Mouse (Mus musculus) gastrocnemius, adult 2 months (tissue): Measurements from ENCODE around the gene Rmdn3. TPM values are rescaled to one million over a fixed set of nuclear protein-coding genes. Genes with fewer than 3 reads are reported as not detected.

Source experiments
- DNase-seq: peaks from one replicate; pipeline ENCODE4 v3.0.0; 2022
- H3K27ac ChIP-seq: fragments of 200-600 bp; 2 replicates; pipeline ENCODE4 v1.8.1; 2022; ENCODE audit warnings: mild to moderate bottlenecking
- H3K4me3 ChIP-seq: fragments of 200-600 bp; 2 replicates; pipeline ENCODE4 v1.8.1; 2022; ENCODE audit warnings: mild to moderate bottlenecking, moderate library complexity
- CTCF ChIP-seq: fragments of 200-600 bp; IDR thresholded peaks from 2 replicates; pipeline ENCODE4 v1.8.1; 2022; ENCODE audit warnings: antibody characterized with exemption, mild to moderate bottlenecking, moderate library complexity
- intact Hi-C: fragments of 180-260 bp; cut with DNase I; formaldehyde crosslinking; loops from one replicate; pipeline ENCODE4 v1.15.1; 2025
- long read RNA-seq, 2 experiments: library from polyadenylated mRNA; stranded (forward); transcript quantifications; one replicate each; pipeline ENCODE4 v2.0.0; 2021
- total RNA-seq, 2 experiments: library from RNA; stranded (reverse); gene quantifications; 2 replicates each; pipeline ENCODE4 v1.2.3; 2021

Rmdn3 gene
- 1 to 10 TPM; 5.6 to 5.8 TPM for total RNA-seq
- long read RNA-seq, experiment 1, transcript Rmdn3-201 (13 exons, 2,249 nt) = major isoform, 7 of 10 reads
- long read RNA-seq, experiment 1, partial matches to known transcripts = 1 of 10 reads
- long read RNA-seq, experiment 1, other reads (novel, unspliced or antisense) = 2 of 10 reads
- long read RNA-seq, experiment 2, transcript Rmdn3-201 (13 exons, 2,249 nt) = major isoform, 8 of 11 reads
- long read RNA-seq, experiment 2, partial matches to known transcripts = 1 of 11 reads
- long read RNA-seq, experiment 2, other reads (novel, unspliced or antisense) = 2 of 11 reads

DNA sequence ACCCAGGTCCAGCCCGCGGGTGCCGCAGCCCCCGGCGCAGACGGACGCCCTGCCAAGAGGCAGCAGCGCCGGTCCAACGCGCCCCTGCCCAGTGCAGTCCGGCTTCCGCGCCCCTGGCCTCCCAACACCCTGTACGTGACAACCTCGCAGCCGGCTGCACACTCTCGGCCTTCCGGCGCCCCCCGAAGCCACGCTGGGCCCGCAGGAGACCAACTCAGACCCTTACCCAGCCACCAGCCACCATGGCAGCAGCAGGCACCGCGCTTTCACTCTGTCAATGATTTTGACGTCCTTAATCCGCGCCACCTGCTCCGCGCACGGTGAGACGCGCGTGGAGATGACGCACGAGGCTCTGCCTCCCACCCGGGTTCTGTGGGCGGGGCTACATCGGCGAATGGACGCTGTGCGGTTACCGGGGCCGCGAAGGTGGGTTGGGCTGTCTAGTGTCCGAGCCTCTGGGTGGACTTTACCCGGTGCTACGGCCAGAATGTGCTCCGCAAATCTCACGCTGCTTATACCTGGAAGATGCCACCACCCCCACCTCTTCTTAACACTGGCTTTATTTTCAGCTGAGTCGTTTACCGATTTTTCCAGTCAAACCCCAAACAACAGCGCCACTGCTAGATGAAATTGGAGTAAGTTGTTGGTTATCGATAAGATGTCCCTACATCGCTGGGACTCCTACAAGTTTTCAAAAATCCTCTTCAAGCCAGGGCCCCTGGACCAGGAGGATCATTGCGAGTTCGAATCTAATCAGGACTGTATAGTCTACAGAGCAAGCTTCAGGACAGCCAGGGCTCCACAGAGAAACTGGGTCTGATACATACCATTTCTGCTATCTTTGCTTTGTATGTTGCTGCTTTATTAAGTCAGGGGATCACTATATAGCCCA is at the start of gene Rmdn3:
Gene Rmdn3, minus strand, starts transcription at position 354 of the 892 bp plus-strand sequence.
- TF ChIP-seq CTCF = no peak
- peak; percentile 94 for DNase-seq
- peak within 1 kb of the TSS; percentile 91 for H3K27ac ChIP-seq
- H3K4me3 ChIP-seq = peak within 1 kb of the TSS; percentile 89
- intact Hi-C loops = no loop called here

DNA sequence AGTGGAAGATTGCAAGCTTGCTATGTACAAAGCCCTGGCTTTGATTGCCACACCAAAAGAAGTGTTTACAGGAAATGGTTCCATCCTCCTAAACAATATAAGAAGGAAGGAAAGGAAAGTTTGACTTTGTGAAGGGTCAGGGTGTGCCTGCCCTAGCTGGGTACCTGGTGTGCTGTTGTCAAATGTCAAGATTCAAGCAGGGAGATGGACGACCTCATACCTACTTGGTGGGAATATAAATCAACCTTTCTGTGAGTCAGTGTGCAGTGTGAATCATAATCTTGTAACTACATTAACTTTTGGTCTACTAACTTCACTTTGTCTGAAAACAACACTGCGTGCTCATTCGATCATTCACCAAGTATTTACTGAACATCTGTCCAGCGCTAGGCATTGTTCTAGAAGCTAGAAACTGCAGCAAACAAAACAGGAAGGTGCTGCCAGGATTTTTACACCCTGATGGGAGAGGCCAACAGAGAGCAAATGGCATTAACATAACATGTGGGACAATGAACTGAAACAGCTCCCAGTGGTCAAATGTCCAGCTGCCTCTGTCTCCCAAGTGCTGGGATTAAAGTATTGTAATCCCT is 47.1 kb upstream of the Rmdn3 start:
- DNase-seq = no peak
- intact Hi-C loops = no loop called here
- TF ChIP-seq CTCF = no peak

DNA sequence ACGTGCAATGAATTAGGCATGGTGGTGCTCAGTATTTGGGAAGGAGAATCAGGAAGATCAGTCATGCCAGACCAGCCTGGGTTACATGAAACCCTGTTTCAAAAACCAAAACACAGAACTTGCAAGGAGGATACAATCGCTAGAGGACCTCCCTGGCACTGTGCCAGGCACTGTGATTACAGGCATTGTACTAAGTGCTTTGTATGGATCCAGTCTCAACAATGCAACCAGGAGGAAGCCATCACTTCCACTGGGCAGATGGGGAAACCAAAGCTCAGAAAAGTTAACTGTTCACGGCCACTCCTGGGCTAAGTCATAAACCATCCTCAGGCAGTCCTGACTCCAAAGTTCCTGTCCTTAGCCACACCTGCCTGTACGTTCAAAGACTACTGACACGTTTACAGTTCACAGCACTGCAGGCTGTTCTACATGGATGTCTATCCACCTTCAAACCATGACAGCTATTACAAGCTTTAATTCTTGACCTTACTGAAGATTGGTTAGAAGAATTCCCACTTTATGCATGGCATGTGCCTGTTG is 46.1 kb upstream of the Rmdn3 start:
- peak; percentile 46 for DNase-seq
- intact Hi-C loops = no loop called here
- no peak overlapping the region for H3K4me3 ChIP-seq
- peak overlapping the region; percentile 74 for H3K27ac ChIP-seq
- no peak for TF ChIP-seq CTCF

More for the DNA sequence above, 47.1 kb upstream of the Rmdn3 start:
- Histone ChIP-seq H3K27ac (peak overlapping the region; percentile 74), H3K4me3 (no peak overlapping the region)

DNA sequence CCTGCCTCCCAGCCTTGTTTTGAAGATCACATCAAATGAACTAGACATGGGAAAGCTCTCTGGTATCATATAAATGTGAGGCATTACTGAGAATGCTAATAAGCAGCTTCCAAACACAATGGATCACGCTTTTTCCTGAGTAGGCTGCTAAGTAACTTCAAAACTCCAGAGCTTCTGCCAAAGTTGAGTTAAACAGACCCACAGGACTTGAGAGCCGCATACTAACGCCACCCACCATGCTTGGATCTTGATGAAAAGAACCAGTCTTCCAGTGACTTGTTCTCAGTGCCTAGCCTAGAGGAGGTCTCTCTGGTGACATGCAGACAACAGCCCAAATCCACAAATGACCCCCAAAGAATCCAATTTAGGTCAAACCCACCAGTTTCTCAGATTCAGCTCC is 42.1 kb upstream of the Rmdn3 start:
- Histone ChIP-seq H3K4me3 (no peak overlapping the region), H3K27ac (peak overlapping the region; percentile 62)
- no peak for TF ChIP-seq CTCF
- no peak for DNase-seq
- intact Hi-C loops = no loop called here

DNA sequence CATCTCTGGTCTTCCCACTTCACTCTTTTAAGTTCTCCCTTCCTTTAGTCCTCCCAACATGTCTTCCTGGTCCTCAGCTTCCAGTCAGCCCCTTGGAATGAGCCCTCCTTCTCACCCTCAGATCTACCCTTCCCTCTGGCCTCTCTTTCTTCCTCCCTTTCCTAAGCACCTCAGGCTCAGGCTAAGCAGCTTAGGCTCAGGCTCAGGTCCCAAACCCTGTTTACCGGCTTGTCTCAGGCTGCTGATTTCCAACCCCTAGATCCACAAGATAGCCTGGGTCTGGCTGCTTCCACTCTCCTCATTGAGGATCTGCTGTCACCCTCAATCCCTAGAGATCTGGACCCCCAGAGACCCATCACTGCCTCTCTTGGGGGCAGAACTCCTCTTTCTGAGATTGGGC is 41.2 kb upstream of the Rmdn3 start:
- TF ChIP-seq CTCF = no peak
- intact Hi-C loops = no loop called here
- no peak for DNase-seq
- Histone ChIP-seq H3K4me3 (no peak overlapping the region), H3K27ac (peak overlapping the region; percentile 35; the same call in 1 of the 2 replicates)

DNA sequence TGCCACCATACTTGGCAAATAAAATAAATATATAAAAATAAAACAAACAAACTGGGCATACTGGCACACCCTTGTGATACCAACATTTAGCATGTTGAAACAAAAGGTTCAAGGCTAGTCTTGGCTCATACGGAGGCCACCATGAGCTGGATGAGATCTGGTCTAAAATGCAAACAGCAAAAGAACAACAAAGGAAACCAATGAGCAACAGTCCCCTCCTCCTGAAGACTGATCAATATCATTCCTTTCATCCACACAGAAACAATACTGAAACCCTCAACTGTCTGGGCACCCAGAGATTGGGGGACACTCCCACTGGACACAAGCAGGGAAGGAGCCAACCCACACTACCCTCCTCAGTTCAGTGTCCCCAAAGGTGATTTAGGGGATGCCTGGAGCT is 40.7 kb upstream of the Rmdn3 start:
- intact Hi-C loops = no loop called here
- H3K27ac ChIP-seq = no peak overlapping the region
- no peak for TF ChIP-seq CTCF
- DNase-seq = no peak
- H3K4me3 ChIP-seq = no peak overlapping the region

DNA sequence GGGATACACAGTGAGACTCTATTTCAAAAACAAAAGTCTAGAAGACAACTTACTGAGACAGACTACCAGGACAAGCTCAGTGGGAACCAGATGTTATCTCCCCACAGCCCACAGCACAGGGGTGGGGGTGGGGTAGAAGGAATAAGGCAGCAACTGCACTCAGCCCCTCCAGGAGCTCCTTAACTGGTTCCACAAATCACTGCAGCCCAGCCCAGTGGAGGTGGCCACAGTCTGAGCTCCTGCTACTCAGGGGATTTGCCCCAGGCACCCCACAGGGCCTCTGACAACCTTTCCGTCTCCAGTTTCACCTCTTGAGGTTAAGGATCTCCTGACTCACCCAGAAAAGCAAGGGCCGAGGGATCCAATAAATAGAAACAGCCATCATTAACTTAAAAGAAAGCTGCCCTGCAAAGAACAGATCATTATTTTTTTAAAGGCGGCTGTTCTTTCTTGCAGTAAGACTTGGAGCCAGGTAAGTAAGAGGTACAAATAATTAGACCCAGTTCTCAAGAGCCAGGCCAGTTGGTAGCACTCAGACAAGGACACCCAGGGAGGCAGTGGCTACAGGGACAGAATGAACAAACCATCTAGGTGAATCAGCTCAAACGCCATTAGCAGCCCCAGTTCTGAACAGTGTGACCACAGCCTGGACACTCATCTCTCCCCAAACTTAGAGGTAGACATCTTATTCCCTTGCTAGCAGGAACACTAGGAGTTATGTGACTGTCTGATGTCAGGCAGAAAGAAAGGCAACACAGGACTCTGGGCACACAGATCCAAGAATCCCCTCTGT is 39.7 kb upstream of the Rmdn3 start:
- DNase-seq = no peak
- Histone ChIP-seq H3K4me3 (no peak overlapping the region), H3K27ac (peak overlapping the region; percentile 54; the same call in 1 of the 2 replicates)
- intact Hi-C loops = no loop called here
- TF ChIP-seq CTCF = no peak

DNA sequence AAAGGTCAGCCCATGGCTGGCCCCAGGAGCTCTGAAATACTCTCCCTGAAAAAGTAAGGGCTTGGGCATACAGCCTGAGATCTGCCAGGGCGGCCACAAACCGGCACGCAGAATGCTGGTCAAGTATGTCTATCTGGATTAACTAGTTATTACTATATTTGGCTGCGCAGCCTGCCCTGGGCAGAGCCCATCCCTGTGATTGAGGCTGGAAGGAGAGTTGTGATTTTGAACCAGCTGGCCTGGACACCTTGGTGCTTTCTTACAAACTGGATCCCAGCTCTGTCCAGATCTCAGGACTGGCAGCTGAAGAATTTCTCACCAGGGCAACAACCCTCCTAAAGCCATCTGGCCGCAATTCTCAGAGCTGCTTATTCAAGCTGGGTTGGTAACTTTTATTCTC is 37.3 kb upstream of the Rmdn3 start:
- DNase-seq = peak; percentile 72
- intact Hi-C loops = no loop called here
- H3K4me3 ChIP-seq = no peak overlapping the region
- peak overlapping the region; percentile 69 for H3K27ac ChIP-seq
- no peak for TF ChIP-seq CTCF

DNA sequence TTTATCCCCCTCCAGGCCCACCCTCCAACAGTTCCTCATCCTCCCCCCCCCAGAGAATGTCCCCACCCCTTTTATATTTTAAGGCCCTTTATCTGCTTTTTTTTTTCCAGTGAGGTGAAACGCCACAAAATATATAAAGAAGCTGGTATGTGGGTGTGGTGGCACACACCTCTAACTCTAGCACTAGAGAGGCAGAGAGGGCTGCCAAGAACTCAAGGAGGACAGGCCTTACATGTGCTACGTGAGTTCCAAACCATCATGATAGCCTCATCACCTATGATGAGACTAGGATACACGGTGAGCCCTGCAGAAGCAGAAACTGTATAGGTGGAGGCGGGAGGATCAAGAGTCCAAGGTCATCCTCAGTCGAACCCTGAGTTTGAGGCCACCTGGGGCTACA is 34.1 kb upstream of the Rmdn3 start:
- TF ChIP-seq CTCF = no peak
- no peak overlapping the region for H3K27ac ChIP-seq
- intact Hi-C loops = no loop called here

DNA sequence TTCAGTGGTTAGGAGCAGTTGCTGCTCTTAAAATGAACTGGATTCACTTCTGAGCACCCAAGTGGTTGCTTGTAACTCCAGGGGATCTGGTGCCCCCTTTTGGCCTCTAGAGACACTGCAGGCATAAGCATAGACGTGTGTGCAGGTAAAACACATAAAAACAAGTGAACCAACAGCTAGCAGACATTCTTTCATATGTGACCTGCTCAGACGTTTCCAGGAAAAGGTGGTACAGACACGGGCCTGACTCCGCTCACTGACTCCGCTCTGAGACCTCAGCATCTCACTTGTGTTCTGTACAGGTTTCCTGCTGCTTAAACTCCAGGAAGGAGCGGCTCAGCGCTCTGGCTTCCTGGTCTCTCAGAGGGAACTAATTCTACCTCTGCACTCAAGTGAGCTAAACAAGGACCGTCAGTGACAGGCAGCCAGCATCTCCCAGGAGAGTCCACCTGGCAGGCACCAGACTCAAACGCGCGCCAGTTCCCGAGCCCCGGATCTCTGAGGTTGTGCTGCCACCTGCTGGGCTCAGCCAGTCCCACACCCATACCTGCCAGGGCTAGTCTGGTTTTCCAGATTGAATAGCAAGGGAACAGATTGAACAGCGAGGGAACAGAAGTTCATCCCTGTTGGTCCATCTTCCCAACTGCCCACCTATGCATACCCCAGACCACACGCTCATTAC is 32.3 kb upstream of the Rmdn3 start:
- H3K4me3 ChIP-seq = peak overlapping the region; percentile 67
- intact Hi-C loops = loop anchor here (1.0 to 10.0 kb wide), 3 partner anchors 20 to 444 kb away; partner anchors contain the start of gene Inafm2
- TF ChIP-seq CTCF = peak; percentile 74
- DNase-seq = peak; percentile 92
- peak overlapping the region; percentile 32; the same call in 1 of the 2 replicates for H3K27ac ChIP-seq

More for the DNA sequence above, 34.1 kb upstream of the Rmdn3 start:
- H3K4me3 ChIP-seq = no peak overlapping the region
- DNase-seq = no peak

DNA sequence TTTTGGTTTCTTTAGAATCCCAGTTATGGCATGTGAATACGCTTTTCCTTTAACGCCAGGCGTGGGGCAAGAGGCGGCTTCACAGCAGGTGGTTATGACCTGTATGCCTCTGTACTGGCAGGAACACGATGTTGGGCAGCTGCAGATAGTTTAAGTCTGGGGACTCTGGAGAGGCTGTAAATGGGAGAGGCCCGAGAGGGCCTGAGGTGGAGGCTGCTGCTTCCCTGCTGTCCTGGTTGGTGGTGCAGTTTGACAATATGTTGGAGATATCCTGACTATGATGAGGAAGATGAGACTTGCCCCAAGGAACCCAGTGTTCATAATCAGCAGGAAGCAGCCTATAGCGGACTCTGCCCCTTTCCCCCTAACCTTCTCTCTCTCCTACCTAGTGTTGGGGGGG is 26.1 kb upstream of the Rmdn3 start:
- intact Hi-C loops = loop anchor here (10.0 kb wide), 1 partner anchor 438 kb away; the partner anchor contains the start of gene Inafm2
- no peak for DNase-seq
- H3K27ac ChIP-seq = no peak overlapping the region
- no peak overlapping the region for H3K4me3 ChIP-seq
- no peak for TF ChIP-seq CTCF
